Mouse (Mus musculus) liver, embryonic 14.5 days (tissue): ENCODE measurements around the gene Scd4. TPM values are rescaled to one million over a fixed set of nuclear protein-coding genes. Genes with fewer than 3 reads are reported as not detected.
A peak's percentile ranks its signal among the peaks of the same experiment; 100 is the strongest.

ENCODE experiments used
- ATAC-seq: fragments of 200-750 bp; cut with Nextera tagmentation; 2 replicates; pipeline ENCODE4 v1.8.0; 2017; ENCODE audit warnings: moderate number of reproducible peaks, mild to moderate bottlenecking, moderate library complexity; ENCODE audit not compliant: insufficient read depth
- DNase-seq, 3 experiments: peaks; one replicate each; pipeline ENCODE4 v3.0.0-alpha.2; 2012 to 2013; ENCODE audit warnings: low read depth in 3 of 3, low spot score in 3 of 3
- H3K27ac ChIP-seq: fragments of 300-500 bp; sonication (generic); 2 replicates; pipeline ENCODE4 v1.5.1; 2014; ENCODE audit warnings: moderate library complexity, mild to moderate bottlenecking, control low read depth, inconsistent platforms
- H3K27me3 ChIP-seq: fragments of 300-500 bp; sonication (generic); 2 replicates; pipeline ENCODE4 v1.6.1; 2014; ENCODE audit warnings: mild to moderate bottlenecking, low read length, moderate library complexity; ENCODE audit not compliant: control insufficient read depth, insufficient read depth
- H3K36me3 ChIP-seq: fragments of 300-500 bp; sonication (generic); replicated peaks from 2 replicates; pipeline ENCODE4 v1.6.1; 2014; ENCODE audit warnings: low read depth; ENCODE audit not compliant: control insufficient read depth, insufficient read depth
- H3K4me1 ChIP-seq, 2 experiments: fragments of 200-500 bp in 1 of 2; fragments of 300-500 bp in 1 of 2; sonication (generic) in 1 of 2; replicated peaks; 2 replicates each; pipeline ENCODE4 v1.6.1; 2012 to 2014; ENCODE audit warnings: antibody characterized with exemption in 1 of 2, inconsistent platforms in 1 of 2, low read length in 1 of 2; ENCODE audit not compliant: control insufficient read depth in 2 of 2, insufficient read depth in 2 of 2
- H3K4me2 ChIP-seq: fragments of 300-500 bp; sonication (generic); 2 replicates; pipeline ENCODE4 v1.6.1; 2014; ENCODE audit warnings: low read depth, mild to moderate bottlenecking, control low read depth, moderate library complexity
- H3K4me3 ChIP-seq, 2 experiments: fragments of 200-500 bp in 1 of 2; fragments of 300-500 bp in 1 of 2; sonication (generic) in 1 of 2; 2 replicates each; pipeline ENCODE4 v1.5.1; 2012 to 2014; ENCODE audit warnings: low read depth in 2 of 2, low read length in 2 of 2, mild to moderate bottlenecking in 2 of 2, control low read depth in 1 of 2, inconsistent platforms in 1 of 2, moderate library complexity in 1 of 2; ENCODE audit not compliant: insufficient read depth in 1 of 2
- H3K9ac ChIP-seq: fragments of 300-500 bp; sonication (generic); replicated peaks from 2 replicates; pipeline ENCODE4 v1.6.1; 2014; ENCODE audit warnings: mild to moderate bottlenecking, control low read depth, moderate library complexity
- H3K9me3 ChIP-seq: fragments of 300-500 bp; sonication (generic); 2 replicates; pipeline ENCODE4 v1.6.1; 2016; ENCODE audit warnings: low read length, mixed read lengths; ENCODE audit not compliant: control insufficient read depth
- CTCF ChIP-seq: IDR thresholded peaks from 2 replicates; pipeline ENCODE4 v1.5.1; 2016; ENCODE audit warnings: antibody characterized with exemption, low read depth, control low read depth
- EP300 ChIP-seq: IDR thresholded peaks from 2 replicates; pipeline ENCODE4 v1.6.1; 2016; ENCODE audit warnings: antibody characterized with exemption, low read depth
- WGBS: fragments of 180-500 bp; shearing (Covaris S2); extraction: QIAGEN DNeasy Blood & Tissue Kit; methylation state at CpG from one replicate; pipeline ENCODE4 v1.1.7; 2014; ENCODE audit not compliant: insufficient replicate concordance; 5-methylcytosine and 5-hydroxymethylcytosine counted together
- polyA plus RNA-seq, 2 experiments: library from polyadenylated mRNA; depleted of rRNA in 1 of 2; stranded (reverse) in 1 of 2; unstranded in 1 of 2; fragments of >200 nt; fragmentation: Nextera tagmentation in 1 of 2; extraction: Ambion mirVana in 1 of 2; gene quantifications; 2 replicates each; pipeline versions ENCODE4 v1.2.1 to v1.2.3; 2012 to 2014

The Scd4 gene
- polyA plus RNA-seq, 2 experiments, result 0.04 TPM; not detected in 1

DNA sequence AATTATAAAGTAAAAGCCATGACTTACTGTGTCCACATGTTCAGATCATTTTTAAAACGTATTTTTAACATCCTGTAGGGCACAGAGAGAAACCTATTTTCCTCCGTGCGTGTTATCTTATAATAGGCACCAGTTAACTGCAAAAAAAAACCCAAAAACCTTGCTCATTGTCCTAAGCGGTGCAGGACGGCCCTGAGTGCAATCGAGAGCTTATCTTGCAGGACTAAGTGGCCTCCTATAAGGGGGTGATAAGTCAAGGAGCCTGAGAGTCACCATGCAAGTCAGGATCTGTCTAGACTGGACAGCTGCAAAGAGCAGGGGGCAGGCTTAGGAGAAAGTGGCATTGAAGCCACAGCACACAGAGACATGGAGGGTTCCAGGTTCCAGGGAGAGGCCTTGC, 33.0 kb upstream of the Scd4 start:
- Histone ChIP-seq H3K9me3 (no peaks in the 10 kb centered on the region), H3K27me3 (no peaks in the 10 kb centered on the region), H3K4me2 (peak overlapping the region; percentile 89), H3K4me3 (peak overlapping the region in 1 of 2 experiments; percentile 16; a peak in 2 of 4 replicates), H3K27ac (peak overlapping the region; percentile 21; the same call in 1 of the 2 replicates), H3K36me3 (peaks cover 81% of the 10 kb centered on the region), H3K4me1 (peaks cover 46 to 60% of the 10 kb centered on the region in 2 experiments), H3K9ac (peak overlapping the region; percentile 20; the same call in 1 of the 2 replicates)
- WGBS, result 9% methylated on average over 6 of the region's 6 CpGs
- DNase-seq (peak in 1 of 3 experiments; percentile 45), ATAC-seq (peak; percentile 45; the same call in 1 of the 2 replicates)
- no peak for TF ChIP-seq CTCF
- peak; percentile 64; the same call in 1 of the 2 replicates for TF ChIP-seq EP300

DNA sequence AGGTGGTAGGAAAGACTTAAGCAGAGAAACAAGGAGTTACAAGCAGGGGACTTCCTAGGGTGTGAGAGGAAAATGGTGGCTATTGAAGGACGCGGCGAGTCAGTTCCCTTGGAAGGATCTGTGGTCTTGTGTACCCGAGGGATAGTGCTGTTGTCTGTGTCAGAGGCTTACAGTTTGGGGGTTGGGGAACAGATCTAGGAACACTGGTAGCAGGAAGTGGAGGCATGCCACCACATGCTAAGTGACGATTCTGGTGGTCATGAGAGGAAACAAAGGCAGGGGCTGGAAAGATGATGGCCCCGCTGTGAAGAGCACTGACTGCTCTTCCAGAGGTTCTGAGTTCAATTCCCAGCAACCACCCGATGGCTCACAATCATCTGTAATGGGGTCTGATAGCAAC, 32.4 kb upstream of the Scd4 start:
- WGBS, result 64% methylated on average over 7 of the region's 7 CpGs
- no peak for TF ChIP-seq EP300
- DNase-seq, result no peak
- peaks cover 85% of the 10 kb centered on the region for H3K36me3 ChIP-seq
- no peak for ATAC-seq
- no peaks in the 10 kb centered on the region for H3K27me3 ChIP-seq
- H3K27ac ChIP-seq, result peak overlapping the region; percentile 53; the same call in 1 of the 2 replicates
- peak overlapping the region; percentile 89 for H3K4me2 ChIP-seq
- no peak overlapping the region for H3K4me3 ChIP-seq
- peaks cover 44 to 56% of the 10 kb centered on the region in 2 experiments for H3K4me1 ChIP-seq
- no peak overlapping the region; the same call in 1 of the 2 replicates for H3K9ac ChIP-seq
- no peaks in the 10 kb centered on the region for H3K9me3 ChIP-seq

DNA sequence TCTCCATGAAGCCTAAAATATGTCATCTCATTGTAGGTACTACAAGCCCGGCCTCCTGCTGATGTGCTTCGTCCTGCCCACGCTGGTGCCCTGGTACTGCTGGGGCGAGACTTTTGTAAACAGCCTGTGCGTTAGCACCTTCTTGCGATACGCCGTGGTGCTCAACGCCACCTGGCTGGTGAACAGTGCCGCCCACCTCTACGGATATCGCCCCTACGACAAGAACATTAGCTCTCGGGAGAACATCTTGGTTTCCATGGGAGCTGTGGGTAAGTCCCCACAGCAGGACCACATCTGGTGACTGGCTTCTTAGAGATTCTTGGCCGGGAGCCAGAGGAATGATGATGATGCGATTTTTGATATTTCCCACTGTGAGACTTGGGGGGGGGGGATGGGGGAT, 31.7 kb upstream of the Scd4 start:
- H3K27me3 ChIP-seq, result no peaks in the 10 kb centered on the region
- peak overlapping the region; percentile 53 for H3K27ac ChIP-seq
- H3K9ac ChIP-seq, result no peak overlapping the region; the same call in 1 of the 2 replicates
- ATAC-seq (no peak), DNase-seq (no peak)
- WGBS, result 73% methylated on average over 16 of the region's 16 CpGs
- H3K4me1 ChIP-seq, result peaks cover 43 to 52% of the 10 kb centered on the region in 2 experiments
- TF ChIP-seq EP300 (no peak), CTCF (no peak)
- H3K4me3 ChIP-seq, result no peak overlapping the region
- no peaks in the 10 kb centered on the region for H3K9me3 ChIP-seq
- peaks cover 91% of the 10 kb centered on the region for H3K36me3 ChIP-seq
- peak overlapping the region; percentile 33 for H3K4me2 ChIP-seq

DNA sequence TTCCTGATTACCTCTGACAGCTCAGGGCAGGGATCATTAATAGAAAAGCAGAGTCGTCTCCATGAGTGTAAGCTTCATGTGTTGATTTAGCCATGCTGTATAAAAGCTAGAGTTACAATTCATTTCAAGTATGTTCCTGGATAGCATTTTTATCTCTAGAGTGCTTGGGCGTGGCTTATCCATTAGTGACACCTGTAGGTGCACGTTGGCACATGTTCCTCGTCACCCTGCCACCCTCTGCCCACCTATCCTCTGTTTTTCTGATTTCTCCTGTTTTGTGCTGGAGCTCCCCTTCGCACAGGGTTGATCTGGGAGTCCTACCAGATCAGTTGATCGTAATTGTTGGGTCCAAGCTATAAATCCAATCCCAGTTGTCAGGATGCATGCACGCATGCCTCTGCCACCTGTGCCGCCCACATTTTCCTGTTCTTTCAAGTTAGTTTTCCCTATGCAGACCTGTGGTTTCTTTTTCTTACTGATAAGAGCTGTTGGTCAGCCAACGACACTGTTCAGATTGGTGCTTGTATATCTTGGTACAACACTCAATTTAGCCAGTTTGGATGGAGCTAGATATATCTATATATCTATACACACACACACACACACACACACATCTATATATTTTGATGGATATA, 31.1 kb upstream of the Scd4 start:
- WGBS, result 21% methylated on average over 9 of the region's 9 CpGs
- TF ChIP-seq CTCF (no peak), EP300 (peak; percentile 73)
- H3K27ac ChIP-seq, result peak overlapping the region; percentile 53
- H3K4me3 ChIP-seq, result no peak overlapping the region; a peak in 1 of 4 replicates
- H3K9me3 ChIP-seq, result no peaks in the 10 kb centered on the region
- DNase-seq (peak in 1 of 3 experiments; percentile 54), ATAC-seq (peak; percentile 62)
- H3K4me2 ChIP-seq, result peak overlapping the region; percentile 33
- peaks cover 90% of the 10 kb centered on the region for H3K36me3 ChIP-seq
- no peak overlapping the region for H3K9ac ChIP-seq
- H3K4me1 ChIP-seq, result peaks cover 38 to 48% of the 10 kb centered on the region in 2 experiments
- no peaks in the 10 kb centered on the region for H3K27me3 ChIP-seq

DNA sequence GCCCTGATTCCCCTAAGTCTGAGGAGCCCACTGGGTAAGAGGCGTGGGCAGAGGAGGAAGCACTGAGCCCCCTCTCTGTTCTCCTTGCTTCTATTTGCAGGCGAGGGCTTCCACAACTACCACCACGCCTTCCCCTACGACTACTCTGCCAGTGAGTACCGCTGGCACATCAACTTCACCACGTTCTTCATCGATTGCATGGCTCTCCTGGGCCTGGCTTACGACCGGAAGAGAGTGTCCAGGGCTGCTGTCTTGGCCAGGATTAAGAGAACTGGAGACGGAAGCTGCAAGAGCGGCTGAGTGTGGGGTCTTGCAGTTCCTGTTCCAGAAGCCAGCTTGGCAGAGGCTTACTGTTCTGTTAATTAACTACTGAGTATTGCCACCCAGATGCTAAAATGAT, 30.0 kb upstream of the Scd4 start:
- H3K9ac ChIP-seq, result no peak overlapping the region
- H3K4me2 ChIP-seq, result no peak overlapping the region
- no peak for DNase-seq
- TF ChIP-seq EP300 (no peak), CTCF (no peak)
- no peaks in the 10 kb centered on the region for H3K27me3 ChIP-seq
- peaks cover 31 to 38% of the 10 kb centered on the region in 2 experiments for H3K4me1 ChIP-seq
- ATAC-seq, result no peak
- 85% methylated on average over 11 of the region's 11 CpGs for WGBS
- no peaks in the 10 kb centered on the region for H3K9me3 ChIP-seq
- no peak overlapping the region for H3K27ac ChIP-seq
- no peak overlapping the region for H3K4me3 ChIP-seq
- peaks cover 86% of the 10 kb centered on the region for H3K36me3 ChIP-seq
